Mouse (Mus musculus): ENCODE data around the gene Vim. TPM values are rescaled to one million over a fixed set of nuclear protein-coding genes. Genes with fewer than 3 reads are reported as not detected.

The Vim gene
- 3.2 and 3.5 TPM in 2 replicates for polyA plus RNA-seq (2012)

GRCm38 (mm10) chr2:13573408-13574065 lies at the start of gene Vim:
Vim (plus strand) TSS chr2:13573927.
- Histone ChIP-seq H3K9me3 (ENCODE audit: control insufficient read depth, low read length) (peaks cover 2% of the 10 kb centered on the region; the same call in 1 of the 2 replicates), H3K27me3 (ENCODE audit: control insufficient read depth) (peaks cover 75% of the 10 kb centered on the region), H3K36me3 (ENCODE audit: control insufficient read depth) (no peaks in the 10 kb centered on the region), H3K4me1 (ENCODE audit: control insufficient read depth) (peaks cover 23% of the 10 kb centered on the region), H3K4me3 (replicated peaks) (peak within 1 kb of the TSS; percentile 49)
- TF ChIP-seq TAL1 (IDR thresholded peaks at IDR 0.05; ENCODE audit: low read length): no peak
- TF ChIP-seq GATA1 (IDR thresholded peaks at IDR 0.05; ENCODE audit: low read length): no peak

DNA sequence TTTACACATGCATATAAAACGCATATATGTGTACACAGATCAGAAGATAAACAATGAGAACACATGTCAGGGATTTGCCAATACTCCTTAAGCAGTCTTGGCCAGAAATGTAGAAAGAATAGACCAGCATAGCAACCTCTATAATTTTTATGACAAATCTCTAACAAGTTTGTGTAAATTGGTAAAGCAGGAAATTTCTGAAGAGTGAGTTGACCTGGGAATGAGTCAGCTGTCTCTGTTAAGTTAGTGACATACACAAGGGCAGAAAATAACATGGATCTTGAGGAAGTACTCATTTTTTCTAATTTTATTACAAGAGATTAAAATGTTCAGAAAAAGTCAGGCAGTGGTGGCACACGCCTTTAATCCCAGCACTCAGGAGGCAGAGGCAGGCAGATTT lies 47.5 kb upstream of the Vim start:
- peaks cover 55% of the 10 kb centered on the region for H3K4me1 ChIP-seq (ENCODE audit: control insufficient read depth)
- H3K4me3 ChIP-seq (replicated peaks): no peak overlapping the region
- TF ChIP-seq TAL1 (IDR thresholded peaks at IDR 0.05; ENCODE audit: low read length) (no peak), GATA1 (IDR thresholded peaks at IDR 0.05; ENCODE audit: low read length) (no peak)
- H3K36me3 ChIP-seq (ENCODE audit: control insufficient read depth): no peaks in the 10 kb centered on the region
- no peaks in the 10 kb centered on the region for H3K9me3 ChIP-seq (ENCODE audit: control insufficient read depth, low read length)
- H3K27me3 ChIP-seq (ENCODE audit: control insufficient read depth): no peaks in the 10 kb centered on the region

- Histone ChIP-seq H3K27me3 (ENCODE audit: control insufficient read depth) (no peaks in the 10 kb centered on the region), H3K36me3 (ENCODE audit: control insufficient read depth) (no peaks in the 10 kb centered on the region), H3K4me1 (ENCODE audit: control insufficient read depth) (peaks cover 53% of the 10 kb centered on the region), H3K4me3 (replicated peaks) (no peak overlapping the region), H3K9me3 (ENCODE audit: control insufficient read depth, low read length) (no peaks in the 10 kb centered on the region)
- TF ChIP-seq TAL1 (IDR thresholded peaks at IDR 0.05; ENCODE audit: low read length) (no peak), GATA1 (IDR thresholded peaks at IDR 0.05; ENCODE audit: low read length) (no peak)
Measured at GRCm38 (mm10) chr2:13527125-13527524, 46.6 kb upstream of the Vim start.

DNA sequence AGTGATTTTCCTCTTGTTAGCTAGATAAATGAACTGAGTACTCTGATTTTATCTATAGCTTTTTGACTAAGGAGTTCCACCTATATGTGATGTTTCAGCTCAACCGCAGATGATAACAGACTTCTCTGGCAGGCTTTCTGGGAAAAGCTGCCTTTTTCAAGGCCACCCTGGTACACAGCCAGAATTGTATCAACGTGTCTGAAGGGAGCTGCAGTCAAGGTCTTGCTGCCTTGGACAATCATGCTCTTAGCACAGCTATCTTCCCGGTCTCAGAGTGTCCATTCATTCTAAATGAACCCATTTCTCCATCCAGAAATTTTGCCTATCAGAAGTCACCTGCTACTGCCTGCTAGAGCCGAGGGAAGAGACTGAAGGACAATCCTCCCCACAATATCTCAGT lies 46.2 kb upstream of the Vim start:
- Histone ChIP-seq H3K27me3 (ENCODE audit: control insufficient read depth) (no peaks in the 10 kb centered on the region), H3K4me1 (ENCODE audit: control insufficient read depth) (peaks cover 51% of the 10 kb centered on the region), H3K4me3 (replicated peaks) (no peak overlapping the region), H3K9me3 (ENCODE audit: control insufficient read depth, low read length) (no peaks in the 10 kb centered on the region), H3K36me3 (ENCODE audit: control insufficient read depth) (no peaks in the 10 kb centered on the region)
- TF ChIP-seq GATA1 (IDR thresholded peaks at IDR 0.05; ENCODE audit: low read length) (no peak), TAL1 (IDR thresholded peaks at IDR 0.05; ENCODE audit: low read length) (no peak)

- no peaks in the 10 kb centered on the region for H3K36me3 ChIP-seq (ENCODE audit: control insufficient read depth)
- no peaks in the 10 kb centered on the region for H3K27me3 ChIP-seq (ENCODE audit: control insufficient read depth)
- H3K4me3 ChIP-seq (replicated peaks): no peak overlapping the region
- H3K4me1 ChIP-seq (ENCODE audit: control insufficient read depth): peaks cover 35% of the 10 kb centered on the region
- H3K9me3 ChIP-seq (ENCODE audit: control insufficient read depth, low read length): no peaks in the 10 kb centered on the region
- TF ChIP-seq GATA1 (IDR thresholded peaks at IDR 0.05; ENCODE audit: low read length): no peak
- TF ChIP-seq TAL1 (IDR thresholded peaks at IDR 0.05; ENCODE audit: low read length): no peak
Measured at GRCm38 (mm10) chr2:13529253-13529933, 44.3 kb upstream of the Vim start.

DNA sequence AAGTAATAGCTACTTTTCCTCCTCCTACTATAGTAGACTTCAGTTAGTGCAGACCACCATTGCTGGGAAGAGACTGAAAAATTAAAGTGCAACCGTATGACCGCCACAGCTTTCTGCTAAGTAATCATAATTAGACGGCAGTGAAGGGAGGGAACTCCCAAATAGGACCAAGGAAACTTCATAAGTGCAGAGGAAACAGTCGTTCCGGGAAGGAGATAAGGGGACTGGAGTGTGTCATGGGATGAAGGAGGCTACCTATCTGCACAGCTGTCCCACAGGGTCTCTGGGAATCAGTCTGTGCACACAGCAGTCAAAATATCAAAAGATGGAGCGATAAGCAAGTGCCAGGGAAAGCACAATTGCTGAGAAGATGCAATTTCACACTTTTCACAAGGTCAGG lies 43.1 kb upstream of the Vim start:
- TF ChIP-seq GATA1 (IDR thresholded peaks at IDR 0.05; ENCODE audit: low read length): no peak
- no peak for TF ChIP-seq TAL1 (IDR thresholded peaks at IDR 0.05; ENCODE audit: low read length)

GRCm38 (mm10) chr2:13536747-13537146 lies 37.0 kb upstream of the Vim start:
- no peaks in the 10 kb centered on the region for H3K9me3 ChIP-seq (ENCODE audit: control insufficient read depth, low read length)
- TF ChIP-seq GATA1 (IDR thresholded peaks at IDR 0.05; ENCODE audit: low read length): no peak
- TF ChIP-seq TAL1 (IDR thresholded peaks at IDR 0.05; ENCODE audit: low read length): no peak
- no peak overlapping the region for H3K4me3 ChIP-seq (replicated peaks)
- H3K36me3 ChIP-seq (ENCODE audit: control insufficient read depth): no peaks in the 10 kb centered on the region
- no peaks in the 10 kb centered on the region for H3K27me3 ChIP-seq (ENCODE audit: control insufficient read depth)
- peaks cover 32% of the 10 kb centered on the region for H3K4me1 ChIP-seq (ENCODE audit: control insufficient read depth)

More for the DNA sequence above, 43.1 kb upstream of the Vim start:
- H3K36me3 ChIP-seq (ENCODE audit: control insufficient read depth): no peaks in the 10 kb centered on the region
- no peaks in the 10 kb centered on the region for H3K9me3 ChIP-seq (ENCODE audit: control insufficient read depth, low read length)
- H3K4me3 ChIP-seq (replicated peaks): no peak overlapping the region
- H3K27me3 ChIP-seq (ENCODE audit: control insufficient read depth): no peaks in the 10 kb centered on the region
- H3K4me1 ChIP-seq (ENCODE audit: control insufficient read depth): peaks cover 28% of the 10 kb centered on the region

DNA sequence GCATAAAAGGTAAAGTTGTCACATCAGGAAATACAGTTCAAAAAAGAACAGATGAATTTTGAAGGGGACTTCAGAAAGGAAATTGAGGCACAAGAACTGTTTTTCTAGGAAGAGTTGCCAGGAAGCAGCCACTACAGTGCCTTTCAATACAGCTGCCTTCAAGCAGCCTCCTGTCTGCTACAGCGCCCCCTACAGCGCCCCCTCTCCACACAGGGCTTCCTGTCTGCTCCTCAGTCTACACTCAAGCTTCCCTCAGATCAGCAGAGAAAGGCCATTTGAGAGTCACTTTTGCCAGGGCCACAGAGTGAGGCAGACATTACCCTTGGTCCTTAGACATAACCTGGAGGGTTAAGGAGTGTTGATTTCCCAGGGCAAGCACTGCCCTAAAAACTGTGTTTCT lies 36.0 kb upstream of the Vim start:
- Histone ChIP-seq H3K27me3 (ENCODE audit: control insufficient read depth) (no peaks in the 10 kb centered on the region), H3K4me1 (ENCODE audit: control insufficient read depth) (peaks cover 38% of the 10 kb centered on the region), H3K36me3 (ENCODE audit: control insufficient read depth) (no peaks in the 10 kb centered on the region), H3K9me3 (ENCODE audit: control insufficient read depth, low read length) (no peaks in the 10 kb centered on the region), H3K4me3 (replicated peaks) (no peak overlapping the region)
- TF ChIP-seq GATA1 (IDR thresholded peaks at IDR 0.05; ENCODE audit: low read length): no peak
- TF ChIP-seq TAL1 (IDR thresholded peaks at IDR 0.05; ENCODE audit: low read length): no peak

DNA sequence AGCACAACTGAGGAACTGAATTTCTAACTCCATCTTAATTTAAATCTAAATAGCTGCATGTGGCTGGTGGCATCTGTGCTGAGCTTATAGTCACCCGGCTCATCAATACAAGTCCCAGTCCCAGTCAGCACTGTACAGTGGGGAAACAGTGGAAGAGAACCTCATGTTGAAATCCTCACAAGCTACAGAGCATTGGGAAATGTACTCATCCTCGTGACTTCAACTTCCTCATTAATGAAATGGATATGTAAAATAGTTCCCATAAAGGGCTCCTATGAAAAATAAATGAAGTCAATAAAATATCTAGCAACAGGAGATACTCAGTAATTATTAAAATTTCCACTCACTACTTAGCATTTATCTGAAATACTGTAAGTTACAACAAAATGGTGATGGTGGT lies 35.5 kb upstream of the Vim start:
- H3K4me1 ChIP-seq (ENCODE audit: control insufficient read depth): peaks cover 43% of the 10 kb centered on the region
- no peaks in the 10 kb centered on the region for H3K9me3 ChIP-seq (ENCODE audit: control insufficient read depth, low read length)
- H3K36me3 ChIP-seq (ENCODE audit: control insufficient read depth): no peaks in the 10 kb centered on the region
- no peaks in the 10 kb centered on the region for H3K27me3 ChIP-seq (ENCODE audit: control insufficient read depth)
- H3K4me3 ChIP-seq (replicated peaks): no peak overlapping the region
- TF ChIP-seq TAL1 (IDR thresholded peaks at IDR 0.05; ENCODE audit: low read length): no peak
- TF ChIP-seq GATA1 (IDR thresholded peaks at IDR 0.05; ENCODE audit: low read length): no peak
